Mouse (Mus musculus): ENCODE results near the gene Ltbp2.

DNA sequence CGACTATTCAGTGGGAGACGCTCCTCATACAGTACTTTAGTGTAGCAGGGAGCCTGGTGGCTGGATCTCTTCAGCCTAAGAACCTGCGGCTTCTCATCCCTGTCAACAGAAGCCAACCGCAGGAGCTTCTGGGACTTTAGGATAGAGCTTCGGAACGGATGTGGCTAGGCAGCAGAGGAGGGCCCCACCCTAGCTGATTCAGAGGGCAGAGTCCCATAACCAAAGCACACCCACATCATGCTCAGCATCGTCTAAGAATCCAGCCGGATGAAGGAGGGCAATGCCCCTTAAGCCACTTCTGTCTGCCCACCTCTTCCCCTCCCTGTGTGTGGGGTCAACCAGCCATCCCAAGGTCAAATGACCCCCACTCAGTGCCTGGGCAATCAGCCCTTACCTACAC lies 81.7 kb downstream of the Ltbp2 start:
- no peak for TF ChIP-seq CTCF (IDR thresholded peaks at IDR 0.05; ENCODE audit: control insufficient read depth, insufficient read depth, insufficient replicate concordance, low read depth, low read length)
- no peak for TF ChIP-seq POLR2A (IDR thresholded peaks at IDR 0.05; ENCODE audit: control insufficient read depth, low read depth, low read length)
